ENCODE assay signal across 8 mouse cellular contexts in genomic region chr17:5733400-5733799, GRCm38 (mm10).
A peak's percentile ranks its signal among the peaks of the same experiment; 100 is the strongest.
DNase-seq lines count a peak whose midpoint lies in the region; ATAC-seq and TF ChIP-seq lines count a peak whose summit lies in the region.

No protein-coding gene starts in this region.

- TF ChIP-seq POLR2A in lung, adult 2 months (IDR thresholded peaks at IDR 0.05; ENCODE audit: borderline replicate concordance, extremely low read depth, low read depth, low read length) = no peak

- peak; percentile 54 for TF ChIP-seq CTCF in lung, adult 2 months (IDR thresholded peaks at IDR 0.05; ENCODE audit: insufficient read depth, low read length)

- H3K9ac ChIP-seq in kidney, embryonic 15.5 days = no peak overlapping the region
- no peak overlapping the region for H3K9ac ChIP-seq in forebrain, embryonic 16.5 days (replicated peaks; ENCODE audit: low read depth, low read length)

- no peak overlapping the region for H3K4me2 ChIP-seq in kidney, embryonic 15.5 days
- H3K4me2 ChIP-seq in forebrain, embryonic 16.5 days (ENCODE audit: low read length) = no peak overlapping the region

- H3K9me3 ChIP-seq in kidney, embryonic 15.5 days (replicated peaks) = no peaks in the 10 kb centered on the region
- no peaks in the 10 kb centered on the region for H3K9me3 ChIP-seq in forebrain, embryonic 16.5 days (ENCODE audit: control insufficient read depth, low read length)

- no peaks in the 10 kb centered on the region for H3K36me3 ChIP-seq in kidney, embryonic 15.5 days
- H3K36me3 ChIP-seq in forebrain, embryonic 16.5 days (ENCODE audit: control insufficient read depth, insufficient read depth) = no peaks in the 10 kb centered on the region

- no peak overlapping the region for H3K27ac ChIP-seq in kidney, embryonic 15.5 days
- no peak overlapping the region for H3K27ac ChIP-seq in forebrain, embryonic 16.5 days (ENCODE audit: low read length)

- 21% methylated on average over 7 of the region's 7 CpGs for WGBS in kidney, embryonic 15.5 days
- 26% methylated on average over 7 of the region's 7 CpGs for WGBS in lung, adult 2 months
- 34% methylated on average over 7 of the region's 7 CpGs for WGBS in forebrain, embryonic 16.5 days

- DNase-seq in kidney, adult 11 months = peak; percentile 26
- peak; percentile 42 for DNase-seq in MEL-GATA-1-ER (ENCODE audit: extremely low read depth, low read depth)
- peak; percentile 49 for DNase-seq in cerebellum, adult 11-12 months
- peak; percentile 73 for DNase-seq in induced T-regulatory cell, adult 2 months (ENCODE audit: low read depth)
- DNase-seq in lung, adult 2 months = no peak
- peak; percentile 22 to 62 for DNase-seq in spleen, postnatal 14 days (ENCODE audit: low spot score in 2 of 2)

- no peaks in the 10 kb centered on the region for H3K4me1 ChIP-seq in kidney, embryonic 15.5 days
- peaks cover 3% of the 10 kb centered on the region; the same call in 1 of the 2 replicates for H3K4me1 ChIP-seq in lung, adult 2 months (ENCODE audit: control insufficient read depth, insufficient read depth, low read length)
- H3K4me1 ChIP-seq in forebrain, embryonic 16.5 days (replicated peaks; ENCODE audit: control insufficient read depth, insufficient read depth, low read length) = no peaks in the 10 kb centered on the region

- no peak for ATAC-seq in kidney, embryonic 15.5 days (replicated peaks; ENCODE audit: low FRiP score)
- ATAC-seq in forebrain, embryonic 16.5 days = no peak

- H3K4me3 ChIP-seq in kidney, embryonic 15.5 days (replicated peaks) = no peak overlapping the region
- no peak overlapping the region for H3K4me3 ChIP-seq in lung, adult 2 months (replicated peaks; ENCODE audit: extremely low read depth, low read depth, low read length)
- H3K4me3 ChIP-seq in forebrain, embryonic 16.5 days (replicated peaks; ENCODE audit: low read length) = no peak overlapping the region

- H3K27me3 ChIP-seq in kidney, embryonic 15.5 days = no peaks in the 10 kb centered on the region
- H3K27me3 ChIP-seq in forebrain, embryonic 16.5 days (replicated peaks; ENCODE audit: control insufficient read depth, insufficient read depth, low read length) = no peaks in the 10 kb centered on the region
